Mouse (Mus musculus): Measurements from ENCODE around the gene Nxph4. TPM values are rescaled to one million over a fixed set of nuclear protein-coding genes. Genes with fewer than 3 reads are reported as not detected.

The Nxph4 gene
- not detected for polyA plus RNA-seq (2014; fragmentation: Illumina TruSeq; extraction: RNeasy Lipid Tissue Mini Kit (QIAGEN cat#74804); ENCODE audit: low replicate concordance)

GRCm38 (mm10) chr10:127534036-127534928 lies at the start of gene Nxph4:
Nxph4 (minus strand) TSS chr10:127534559.

GRCm38 (mm10) chr10:127522088-127522581 lies 12.2 kb downstream of the Nxph4 start, which contains the start of gene Shmt2:
Shmt2 (minus strand) TSS chr10:127522444.

GRCm38 (mm10) chr10:127514764-127515163 lies 19.6 kb downstream of the Nxph4 start, which contains the start of gene Ndufa4l2:
Ndufa4l2 (plus strand) TSS chr10:127514967.

GRCm38 (mm10) chr10:127500894-127501893 lies 33.2 kb downstream of the Nxph4 start, which contains the start of gene Stac3:
Stac3 (plus strand) TSS chr10:127501686.

Other genes with a start within 250 kb of the Nxph4 start
- 2.0 TPM for gene Mbd6, start 245.5 kb downstream of the Nxph4 start, polyA plus RNA-seq (2014; fragmentation: Illumina TruSeq; extraction: RNeasy Lipid Tissue Mini Kit (QIAGEN cat#74804); ENCODE audit: low replicate concordance)
- 7.2 TPM for gene Mars, start 222.8 kb downstream of the Nxph4 start, polyA plus RNA-seq (2014; fragmentation: Illumina TruSeq; extraction: RNeasy Lipid Tissue Mini Kit (QIAGEN cat#74804); ENCODE audit: low replicate concordance)
- gene Arhgap9, start 212.6 kb downstream of the Nxph4 start, polyA plus RNA-seq (2014; fragmentation: Illumina TruSeq; extraction: RNeasy Lipid Tissue Mini Kit (QIAGEN cat#74804); ENCODE audit: low replicate concordance), result 1.1 TPM
- 0.11 TPM for gene Gli1, start 192.6 kb downstream of the Nxph4 start, polyA plus RNA-seq (2014; fragmentation: Illumina TruSeq; extraction: RNeasy Lipid Tissue Mini Kit (QIAGEN cat#74804); ENCODE audit: low replicate concordance)
- gene Inhbe, start 180.1 kb downstream of the Nxph4 start, polyA plus RNA-seq (2014; fragmentation: Illumina TruSeq; extraction: RNeasy Lipid Tissue Mini Kit (QIAGEN cat#74804); ENCODE audit: low replicate concordance), result not detected
- gene Inhbc, start 164.1 kb downstream of the Nxph4 start, polyA plus RNA-seq (2014; fragmentation: Illumina TruSeq; extraction: RNeasy Lipid Tissue Mini Kit (QIAGEN cat#74804); ENCODE audit: low replicate concordance), result not detected
- 116 TPM for gene R3hdm2, start 154.2 kb downstream of the Nxph4 start, polyA plus RNA-seq (2014; fragmentation: Illumina TruSeq; extraction: RNeasy Lipid Tissue Mini Kit (QIAGEN cat#74804); ENCODE audit: low replicate concordance)
- gene Stac3, start 32.9 kb downstream of the Nxph4 start, polyA plus RNA-seq (2014; fragmentation: Illumina TruSeq; extraction: RNeasy Lipid Tissue Mini Kit (QIAGEN cat#74804); ENCODE audit: low replicate concordance), result not detected
- gene Ndufa4l2, start 19.6 kb downstream of the Nxph4 start, polyA plus RNA-seq (2014; fragmentation: Illumina TruSeq; extraction: RNeasy Lipid Tissue Mini Kit (QIAGEN cat#74804); ENCODE audit: low replicate concordance), result not detected
- gene Shmt2, start 12.1 kb downstream of the Nxph4 start, polyA plus RNA-seq (2014; fragmentation: Illumina TruSeq; extraction: RNeasy Lipid Tissue Mini Kit (QIAGEN cat#74804); ENCODE audit: low replicate concordance), result 0.78 TPM
- 3.2 TPM for gene Lrp1, start 86.6 kb upstream of the Nxph4 start, polyA plus RNA-seq (2014; fragmentation: Illumina TruSeq; extraction: RNeasy Lipid Tissue Mini Kit (QIAGEN cat#74804); ENCODE audit: low replicate concordance)
- gene Stat6, start 108.4 kb upstream of the Nxph4 start, polyA plus RNA-seq (2014; fragmentation: Illumina TruSeq; extraction: RNeasy Lipid Tissue Mini Kit (QIAGEN cat#74804); ENCODE audit: low replicate concordance), result 46.4 TPM
- 9.6 TPM for gene Nemp1, start 132.3 kb upstream of the Nxph4 start, polyA plus RNA-seq (2014; fragmentation: Illumina TruSeq; extraction: RNeasy Lipid Tissue Mini Kit (QIAGEN cat#74804); ENCODE audit: low replicate concordance)
- gene Nab2, start 134.0 kb upstream of the Nxph4 start, polyA plus RNA-seq (2014; fragmentation: Illumina TruSeq; extraction: RNeasy Lipid Tissue Mini Kit (QIAGEN cat#74804); ENCODE audit: low replicate concordance), result 0.48 TPM
- 124 TPM for gene Myo1a, start 170.6 kb upstream of the Nxph4 start, polyA plus RNA-seq (2014; fragmentation: Illumina TruSeq; extraction: RNeasy Lipid Tissue Mini Kit (QIAGEN cat#74804); ENCODE audit: low replicate concordance)
- gene Tac2, start 189.9 kb upstream of the Nxph4 start, polyA plus RNA-seq (2014; fragmentation: Illumina TruSeq; extraction: RNeasy Lipid Tissue Mini Kit (QIAGEN cat#74804); ENCODE audit: low replicate concordance), result not detected
- gene Zbtb39, start 205.0 kb upstream of the Nxph4 start, polyA plus RNA-seq (2014; fragmentation: Illumina TruSeq; extraction: RNeasy Lipid Tissue Mini Kit (QIAGEN cat#74804); ENCODE audit: low replicate concordance), result 3.1 TPM
- 0.19 TPM for gene Gpr182, start 217.2 kb upstream of the Nxph4 start, polyA plus RNA-seq (2014; fragmentation: Illumina TruSeq; extraction: RNeasy Lipid Tissue Mini Kit (QIAGEN cat#74804); ENCODE audit: low replicate concordance)
- 0.19 TPM for gene Rdh1, start 225.2 kb upstream of the Nxph4 start, polyA plus RNA-seq (2014; fragmentation: Illumina TruSeq; extraction: RNeasy Lipid Tissue Mini Kit (QIAGEN cat#74804); ENCODE audit: low replicate concordance)
- gene Rdh16f1, start 225.2 kb upstream of the Nxph4 start, polyA plus RNA-seq (2014; fragmentation: Illumina TruSeq; extraction: RNeasy Lipid Tissue Mini Kit (QIAGEN cat#74804); ENCODE audit: low replicate concordance), result not detected
- gene Rdh9, start 241.8 kb upstream of the Nxph4 start, polyA plus RNA-seq (2014; fragmentation: Illumina TruSeq; extraction: RNeasy Lipid Tissue Mini Kit (QIAGEN cat#74804); ENCODE audit: low replicate concordance), result 67.6 TPM

Measured in small intestine, adult 10 weeks (tissue).